Mouse (Mus musculus) layer of hippocampus, adult 2 months (tissue): ENCODE data around the gene Hipk4. TPM values are rescaled to one million over a fixed set of nuclear protein-coding genes. Genes with fewer than 3 reads are reported as not detected.

Experiments
- DNase-seq, 2 experiments: peaks; one replicate each; pipeline ENCODE4 v3.0.0; 2022; ENCODE audit warnings: low spot score in 2 of 2
- H3K27ac ChIP-seq: fragments of 200-600 bp; 2 replicates; pipeline ENCODE4 v1.8.1; 2022
- H3K4me3 ChIP-seq: fragments of 200-600 bp; 2 replicates; pipeline ENCODE4 v1.8.1; 2022; ENCODE audit warnings: mild to moderate bottlenecking
- CTCF ChIP-seq: fragments of 200-600 bp; conservative IDR thresholded peaks from 2 replicates; pipeline ENCODE4 v1.8.1; 2022; ENCODE audit warnings: antibody characterized with exemption, mild to moderate bottlenecking, moderate library complexity
- long read RNA-seq, 2 experiments: library from polyadenylated mRNA; stranded (forward); transcript quantifications; one replicate each; pipeline ENCODE4 v2.0.0; 2021; ENCODE audit warnings: borderline mapping rate in 2 of 2
- total RNA-seq, 2 experiments: library from RNA; stranded (reverse); gene quantifications; 2 replicates each; pipeline ENCODE4 v1.2.3; 2021

The Hipk4 gene
- total RNA-seq, result under 1 TPM in 1 of 2 experiments, not detected in 1; 0.15 TPM
- long read RNA-seq, experiment 1, result 0 reads
- long read RNA-seq, experiment 2, partial matches to known transcripts, result 0 of 1 reads
- long read RNA-seq, experiment 2, other reads (novel, unspliced or antisense), result 1 of 1 reads

- TF ChIP-seq CTCF, result no peak
- Histone ChIP-seq H3K4me3 (no peak within 1 kb of the TSS), H3K27ac (no peak within 1 kb of the TSS)
- no peak for DNase-seq
Measured at GRCm38 (mm10) chr7:27522967-27523366, at the start of gene Hipk4. Gene Hipk4 (plus strand): TSS chr7:27523267.

DNA sequence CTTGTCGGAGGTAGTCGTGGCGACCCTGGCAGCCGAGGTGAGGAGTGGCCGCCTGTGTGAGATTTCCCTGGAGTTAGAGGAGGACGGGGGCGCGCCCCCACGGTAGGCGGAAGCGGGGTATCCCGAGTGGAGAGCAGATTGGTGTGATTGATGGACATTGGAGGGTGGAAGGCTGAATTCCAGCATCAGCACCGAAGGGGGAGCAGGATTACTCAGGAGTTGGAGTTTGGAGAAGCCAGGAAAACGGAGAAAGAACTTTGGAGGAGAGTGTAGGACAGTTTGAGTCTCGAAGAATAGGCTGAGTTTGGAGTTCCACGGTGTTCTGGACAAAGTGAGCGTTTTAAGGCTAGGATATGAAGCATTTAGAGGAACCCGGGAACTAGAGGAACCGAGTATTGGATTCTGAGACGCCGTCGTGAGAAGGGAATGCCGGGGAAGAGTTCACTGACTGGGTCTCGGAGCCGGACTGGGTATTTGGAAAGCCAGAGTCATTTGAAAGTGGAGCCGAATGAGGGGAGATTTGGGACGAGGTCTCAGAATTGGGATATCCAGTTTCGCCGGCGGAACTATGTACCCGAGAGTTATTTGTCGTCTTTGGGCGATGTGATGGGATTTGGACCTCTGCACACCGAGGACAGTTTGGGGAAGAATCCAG, 49.1 kb upstream of the Hipk4 start:
- Histone ChIP-seq H3K27ac (peak overlapping the region; percentile 88), H3K4me3 (peak overlapping the region; percentile 69)
- 0 out of 2 replicates have a peak, but pooled peaks have one; percentile 1 for TF ChIP-seq CTCF
- DNase-seq, result no peak

GRCm38 (mm10) chr7:27474490-27474954, 48.5 kb upstream of the Hipk4 start:
- peak; percentile 76 for TF ChIP-seq CTCF
- H3K27ac ChIP-seq, result peak overlapping the region; percentile 88
- DNase-seq, result peak; percentile 93 to 98

DNA sequence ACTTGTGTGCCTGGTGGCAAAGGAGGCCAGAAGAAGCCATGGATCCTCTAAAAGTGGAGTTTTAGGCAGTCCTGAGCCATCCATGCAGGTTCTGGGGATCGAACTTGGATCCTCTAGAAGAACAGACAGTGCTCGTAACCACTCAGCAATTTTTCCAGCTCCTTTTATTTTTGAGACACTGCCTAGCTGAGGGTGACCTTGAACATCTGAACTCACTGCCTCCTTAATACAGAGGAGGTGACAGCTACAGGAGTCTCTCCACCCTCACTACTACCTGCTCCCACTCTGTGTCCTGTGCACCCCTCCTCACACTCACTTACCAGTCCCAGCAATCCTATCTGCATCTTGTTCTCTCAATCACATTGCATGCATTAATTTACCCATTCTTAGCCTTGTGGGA, 47.5 kb upstream of the Hipk4 start:
- no peak overlapping the region for H3K4me3 ChIP-seq
- no peak for DNase-seq
- H3K27ac ChIP-seq, result no peak overlapping the region
- TF ChIP-seq CTCF, result no peak

More at GRCm38 (mm10) chr7:27474490-27474954, 48.5 kb upstream of the Hipk4 start:
- H3K4me3 ChIP-seq, result peak overlapping the region; percentile 69

DNA sequence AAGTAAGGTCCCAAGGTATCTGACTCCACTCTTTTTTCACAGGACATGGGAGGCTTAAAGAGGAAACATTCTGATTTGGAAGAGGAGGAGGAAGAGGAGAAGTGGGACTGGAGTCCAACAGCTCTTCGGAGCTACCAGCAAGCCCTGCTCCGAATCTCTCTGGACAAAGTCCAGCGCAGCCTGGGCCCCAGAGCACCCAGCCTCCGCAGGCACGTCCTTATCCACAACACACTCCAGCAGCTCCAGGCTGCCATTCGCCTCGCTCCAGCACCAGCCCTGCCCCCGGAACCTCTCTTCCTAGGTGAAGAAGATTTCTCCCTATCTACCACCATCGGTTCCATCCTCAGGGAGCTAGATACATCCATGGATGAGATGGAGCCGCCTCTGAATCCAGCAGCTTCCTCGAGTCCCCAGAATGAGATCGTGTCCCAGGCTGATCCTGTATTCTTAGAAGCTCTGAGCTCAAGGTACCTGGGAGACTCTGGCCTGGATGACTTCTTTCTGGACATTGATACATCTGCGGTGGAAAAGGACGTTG, 46.9 kb upstream of the Hipk4 start:
- no peak for DNase-seq
- TF ChIP-seq CTCF, result no peak
- Histone ChIP-seq H3K4me3 (no peak overlapping the region), H3K27ac (no peak overlapping the region)

DNA sequence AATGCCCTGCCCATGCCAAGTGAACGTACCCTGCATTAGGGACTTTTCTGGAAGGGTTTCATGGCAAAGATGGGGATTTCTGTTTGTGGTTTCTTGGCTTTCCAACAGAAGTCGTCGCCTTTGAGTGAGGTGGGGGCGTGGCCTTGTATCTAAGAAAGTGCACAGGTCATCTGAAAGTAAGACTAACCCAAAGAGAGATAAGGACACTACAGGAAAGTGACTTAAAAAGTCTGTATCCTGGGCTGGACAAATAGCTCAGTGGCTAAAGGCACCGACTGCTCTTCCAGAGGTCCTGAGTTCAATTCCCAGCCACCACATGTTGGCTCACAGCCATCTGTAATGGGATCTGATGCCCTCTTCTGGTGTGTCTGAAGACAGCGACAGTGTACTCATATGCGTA, 44.5 kb upstream of the Hipk4 start:
- no peak; the same call in 1 of the 2 replicates for TF ChIP-seq CTCF
- H3K4me3 ChIP-seq, result no peak overlapping the region
- no peak for DNase-seq
- no peak overlapping the region for H3K27ac ChIP-seq

GRCm38 (mm10) chr7:27479750-27480149, 43.3 kb upstream of the Hipk4 start:
- Histone ChIP-seq H3K27ac (no peak overlapping the region), H3K4me3 (no peak overlapping the region)
- DNase-seq, result no peak
- no peak for TF ChIP-seq CTCF

DNA sequence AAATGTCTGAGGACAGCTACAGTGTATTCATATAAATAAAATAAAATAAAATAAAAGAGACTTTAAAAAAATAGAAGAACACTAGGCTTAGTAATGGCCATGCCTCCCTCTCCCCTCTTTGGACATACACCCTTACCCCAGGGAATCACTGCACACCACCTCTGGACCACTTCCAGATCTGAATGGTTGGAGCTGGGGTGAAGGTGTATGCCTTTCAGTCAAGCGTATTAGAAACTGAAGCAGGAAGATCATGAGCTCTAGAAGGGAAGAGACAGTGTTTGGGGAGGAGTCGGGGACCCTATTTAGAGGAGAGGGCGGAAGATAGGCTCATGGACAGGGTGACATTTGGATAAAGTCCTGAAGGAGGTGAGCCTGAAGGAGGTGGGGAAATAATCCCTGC, 42.6 kb upstream of the Hipk4 start:
- Histone ChIP-seq H3K4me3 (no peak overlapping the region), H3K27ac (peak overlapping the region; percentile 78; the same call in 1 of the 2 replicates)
- no peak for DNase-seq
- TF ChIP-seq CTCF, result no peak

DNA sequence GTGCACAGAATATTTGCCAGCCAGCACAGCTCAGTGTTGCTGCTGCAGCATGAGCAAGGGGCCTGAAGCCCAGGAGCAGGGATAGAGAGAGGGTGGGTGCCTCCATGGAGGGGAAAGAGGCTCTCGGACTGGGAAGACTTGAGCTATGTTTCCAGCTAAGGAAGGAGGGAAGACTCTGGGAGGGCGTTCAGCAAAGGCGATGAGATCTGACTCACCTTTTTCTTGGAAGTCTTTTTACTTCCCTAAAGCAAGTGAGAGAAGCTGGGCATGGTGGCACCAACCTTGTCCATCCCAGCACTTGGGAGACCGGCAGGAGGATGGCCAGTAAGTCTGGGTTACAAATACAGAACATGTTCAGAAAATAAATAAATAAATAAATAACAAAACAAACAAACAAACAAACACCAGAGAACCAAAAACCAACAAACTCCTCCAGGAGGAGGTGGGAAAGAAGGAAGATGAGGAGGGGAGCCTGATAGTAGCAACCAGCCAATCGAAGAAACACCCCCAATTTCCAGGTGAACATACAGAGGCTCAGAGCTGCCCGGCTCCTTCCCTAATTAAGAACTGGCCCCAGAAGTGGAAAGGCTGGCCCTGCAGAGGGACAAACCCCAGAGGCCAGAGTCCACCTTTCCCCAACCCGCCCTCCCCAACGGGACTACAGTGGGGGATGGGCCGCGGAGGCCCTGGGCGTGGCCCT, 42.0 kb upstream of the Hipk4 start:
- Histone ChIP-seq H3K4me3 (peak overlapping the region; percentile 56), H3K27ac (peak overlapping the region; percentile 78)
- TF ChIP-seq CTCF, result no peak
- DNase-seq, result no peak

- H3K4me3 ChIP-seq, result peak overlapping the region; percentile 56
- H3K27ac ChIP-seq, result peak overlapping the region; percentile 78
- peak; percentile 72 to 75 for DNase-seq
- no peak for TF ChIP-seq CTCF
Measured at GRCm38 (mm10) chr7:27481627-27481969, 41.5 kb upstream of the Hipk4 start.

- no peak for DNase-seq
- no peak for TF ChIP-seq CTCF
- H3K4me3 ChIP-seq, result no peak overlapping the region
- H3K27ac ChIP-seq, result no peak overlapping the region
Measured at GRCm38 (mm10) chr7:27483860-27484259, 39.2 kb upstream of the Hipk4 start.

DNA sequence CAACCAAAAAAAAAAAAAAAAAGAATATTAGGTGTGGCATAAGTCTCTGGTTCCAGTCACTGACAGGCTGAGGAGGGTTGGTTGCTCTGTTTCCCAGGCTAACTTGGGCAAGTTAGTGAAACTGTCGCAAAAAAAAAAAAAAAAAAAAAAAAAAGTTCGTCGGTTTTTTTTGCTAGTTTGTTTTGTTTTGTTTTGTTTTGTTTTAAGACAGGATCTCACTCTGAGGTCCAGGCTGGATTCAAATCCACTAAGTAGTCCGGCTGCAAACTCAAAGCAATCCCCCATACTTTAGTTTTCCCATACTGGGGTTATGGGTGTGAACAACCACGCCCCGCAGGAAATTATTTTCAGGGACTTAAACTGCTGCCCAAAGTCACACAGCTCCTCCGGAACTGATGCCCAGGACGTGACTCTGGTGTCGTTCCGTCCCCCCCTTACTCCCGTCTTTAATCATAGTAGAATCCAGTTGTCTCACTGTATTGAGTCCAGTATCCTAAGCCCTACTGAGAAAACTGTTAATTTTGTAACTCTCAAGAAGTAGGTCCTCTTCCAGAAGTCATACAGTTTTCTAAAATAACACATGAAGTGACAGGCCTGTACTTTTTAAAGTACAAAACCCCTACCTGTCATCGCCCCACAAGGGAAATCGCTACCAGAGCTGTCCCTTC, 36.8 kb upstream of the Hipk4 start:
- no peak for TF ChIP-seq CTCF
- H3K27ac ChIP-seq, result peak overlapping the region; percentile 99
- peak overlapping the region; percentile 81 for H3K4me3 ChIP-seq
- DNase-seq, result no peak
